Mouse (Mus musculus) adrenal gland, postnatal 14 days (tissue): ENCODE measurements at regions not wholly inside any gene's neighbourhood (a gene's known extent, or its start where the extent isn't known, plus 50 kb on each side); places are given as distances from the start of the nearest gene placed in this dataset.

ENCODE experiments used
- DNase-seq: peaks from one replicate; pipeline ENCODE4 v3.0.0; 2021; ENCODE audit warnings: mixed read lengths

DNA sequence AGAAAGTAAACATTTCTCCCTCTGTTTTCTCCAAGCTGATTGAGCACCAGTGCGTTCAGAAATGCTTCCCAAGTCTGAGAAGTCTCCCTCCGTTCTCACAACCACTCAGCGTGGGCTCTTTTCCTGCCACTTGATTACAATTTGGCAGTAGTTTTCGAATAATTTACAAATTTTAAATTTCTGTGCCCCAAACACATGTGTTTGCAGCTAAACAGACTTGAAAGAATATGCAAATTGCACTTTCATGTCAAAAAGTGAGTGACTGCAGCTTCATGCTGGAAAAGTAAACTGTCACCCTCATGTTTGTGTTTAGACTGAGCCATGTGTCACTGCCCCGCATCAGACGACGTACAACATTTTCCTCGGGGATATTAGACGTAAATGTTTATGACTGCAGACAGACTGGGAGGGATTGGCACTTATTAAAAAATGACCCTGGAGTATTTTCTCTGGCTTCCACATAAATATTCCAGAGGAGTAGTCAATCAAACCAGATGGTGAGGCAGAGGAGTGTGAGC is 70.6 kb upstream of the Six2 start:
- DNase-seq: no peak

DNA sequence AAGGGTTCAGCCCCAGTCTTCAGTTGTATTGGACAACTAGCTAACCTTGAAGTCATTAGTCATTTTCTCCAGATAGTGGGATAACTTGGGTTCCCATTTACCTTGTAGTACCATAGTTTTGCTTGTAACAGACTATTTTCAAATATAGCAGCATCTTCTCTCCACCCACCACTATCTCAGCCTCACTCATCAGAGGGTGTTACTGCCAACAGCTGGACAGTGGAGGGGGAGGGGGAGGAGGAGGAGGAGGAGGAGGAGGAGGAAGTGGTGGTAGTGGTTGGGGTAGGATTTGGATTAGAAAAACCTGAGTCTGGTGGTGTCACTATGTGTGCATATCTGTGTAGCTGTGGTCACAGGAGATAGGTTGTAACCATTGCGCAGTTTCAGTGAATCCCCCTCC is 69.6 kb upstream of the Six2 start:
- no peak for DNase-seq

GRCm38 (mm10) chr17:85755557-85755956 is 67.5 kb upstream of the Six2 start:
- no peak for DNase-seq

- peak; percentile 18 for DNase-seq
Measured at GRCm38 (mm10) chr17:85748649-85749081, 60.6 kb upstream of the Six2 start.

DNA sequence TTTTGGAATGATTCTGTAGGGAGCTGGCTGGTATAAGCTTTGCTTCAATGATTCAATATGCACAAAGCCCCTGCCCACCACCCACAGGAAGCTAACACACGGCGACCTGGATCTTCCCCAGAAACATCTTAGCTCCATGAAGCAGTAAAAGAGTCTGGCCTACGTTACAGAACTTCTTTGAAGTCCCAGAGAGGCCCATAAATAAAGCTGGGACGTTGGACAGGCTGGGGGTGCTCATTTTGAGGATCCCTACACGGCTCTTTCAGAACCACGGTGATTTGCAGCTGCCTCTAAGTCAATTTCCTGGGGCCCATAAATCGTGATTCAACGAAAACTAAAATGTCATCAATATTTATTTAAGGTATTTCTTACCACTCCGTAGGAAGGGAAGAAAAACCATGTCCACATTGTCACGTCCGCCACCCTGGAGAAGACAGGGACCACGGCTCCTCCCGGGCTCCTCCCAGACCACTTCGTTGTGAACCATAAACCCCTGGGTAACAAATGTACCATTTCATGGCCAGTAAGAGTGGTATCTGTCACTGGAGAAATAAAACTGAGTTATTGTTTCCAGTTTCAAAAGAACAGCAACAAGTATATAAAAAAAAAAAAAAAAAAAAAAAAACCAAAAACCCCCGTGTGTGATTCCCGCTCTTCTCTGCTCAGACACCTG is 60.0 kb upstream of the Six2 start:
- no peak for DNase-seq
